Mouse (Mus musculus) kidney, postnatal 4 days (tissue): Measurements from ENCODE around the gene Tomm34.

Experiments
- DNase-seq, 2 experiments: peaks; one replicate each; pipeline ENCODE4 v3.0.0; 2021; ENCODE audit warnings: mixed read lengths in 2 of 2

Tomm34 gene

DNA sequence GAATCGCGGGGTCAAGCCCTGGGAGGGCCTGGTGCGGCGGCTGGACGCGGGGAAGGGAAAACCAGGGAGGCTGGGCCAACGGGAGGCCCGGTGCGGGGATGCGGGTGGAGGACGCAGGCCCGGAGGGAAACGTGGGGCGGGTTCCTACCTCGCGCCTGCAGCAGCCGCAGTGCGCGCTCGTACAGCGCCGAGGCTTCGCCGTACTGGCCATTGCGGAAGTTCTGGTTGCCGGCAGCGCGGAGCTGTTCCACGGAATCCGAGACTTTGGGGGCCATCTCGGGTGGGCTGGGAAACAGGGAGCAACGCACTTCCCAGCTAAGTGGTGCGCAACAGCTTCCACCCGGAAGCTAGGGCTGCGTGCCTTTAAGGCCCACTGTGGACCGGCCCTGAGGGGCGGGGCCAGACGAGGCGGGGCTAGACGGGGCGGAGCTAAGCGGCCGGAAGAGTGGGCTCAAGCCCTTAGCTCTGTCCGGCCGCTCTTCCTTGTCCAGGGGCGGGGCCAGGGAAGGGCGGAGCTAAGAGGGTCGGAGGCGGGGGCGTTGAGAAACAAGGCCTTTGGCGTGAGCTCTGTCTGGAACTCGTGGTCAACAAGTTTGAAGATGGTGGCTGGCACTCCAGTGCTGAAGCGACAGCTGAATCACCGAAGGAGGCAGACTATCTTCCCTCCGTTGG is at the start of gene Tomm34:
TSS of gene Tomm34 (minus strand) at position 405 of the 672 bp plus-strand sequence.
- peak; percentile 99 for DNase-seq

DNA sequence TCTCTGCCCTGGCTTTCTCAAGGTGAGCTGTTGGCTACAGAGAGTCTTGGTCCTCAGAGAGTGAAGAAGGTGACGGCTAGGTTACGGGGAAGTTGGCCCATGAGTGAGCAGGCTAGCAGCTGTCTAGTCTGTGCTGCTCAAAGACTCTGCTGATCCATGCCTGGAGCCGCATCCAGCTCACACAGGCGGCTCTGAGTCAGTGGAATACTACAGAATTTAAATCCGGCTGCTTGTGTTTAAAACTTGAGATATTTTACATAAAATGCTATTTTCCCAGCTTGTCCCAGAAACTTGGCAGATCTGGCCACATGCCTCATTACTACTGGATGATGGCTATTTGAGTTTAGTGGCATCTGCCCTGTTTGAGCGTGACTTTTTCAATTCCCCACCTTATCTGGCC is 48.5 kb upstream of the Tomm34 start:
- DNase-seq = no peak

DNA sequence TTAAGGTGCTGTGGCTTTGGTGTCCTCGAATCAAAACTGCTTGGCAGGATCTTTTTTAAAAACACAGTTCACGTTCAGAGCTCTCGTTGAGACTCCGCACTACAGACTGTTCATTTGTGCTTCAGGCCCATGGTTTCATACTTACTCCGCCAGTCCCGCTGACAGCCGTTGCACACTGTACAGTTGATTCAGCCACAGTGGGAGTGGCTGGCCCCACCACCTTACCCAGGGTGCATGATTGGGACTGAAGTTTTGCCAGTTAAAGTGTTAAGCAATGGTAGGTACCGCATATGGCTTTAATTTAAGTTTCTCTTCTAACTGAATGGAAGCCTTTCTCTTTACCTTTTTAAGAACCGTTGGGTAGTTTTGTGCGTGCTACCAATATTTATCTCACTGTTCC is 44.6 kb upstream of the Tomm34 start:
- no peak for DNase-seq

DNA sequence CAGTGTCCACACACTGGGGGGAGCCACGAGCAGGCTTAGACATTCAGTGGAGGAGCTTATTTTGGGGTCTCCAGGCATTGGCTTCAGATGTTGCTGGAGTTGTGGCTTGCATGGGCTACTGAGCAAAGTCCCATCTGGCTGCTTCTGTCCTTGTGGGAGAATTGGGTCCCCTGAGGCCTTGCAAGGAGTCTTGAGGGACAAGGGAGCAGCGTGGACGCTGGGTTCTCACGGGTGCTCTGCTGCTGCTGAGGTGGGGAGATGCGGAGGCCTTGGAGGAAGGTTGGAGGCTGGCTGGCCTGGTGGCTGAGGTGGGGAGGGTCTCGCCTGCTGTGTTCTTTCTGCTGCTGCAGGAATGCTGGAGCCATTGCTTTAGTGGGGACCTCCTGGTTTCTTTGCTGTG is 43.1 kb upstream of the Tomm34 start:
- DNase-seq = no peak

DNA sequence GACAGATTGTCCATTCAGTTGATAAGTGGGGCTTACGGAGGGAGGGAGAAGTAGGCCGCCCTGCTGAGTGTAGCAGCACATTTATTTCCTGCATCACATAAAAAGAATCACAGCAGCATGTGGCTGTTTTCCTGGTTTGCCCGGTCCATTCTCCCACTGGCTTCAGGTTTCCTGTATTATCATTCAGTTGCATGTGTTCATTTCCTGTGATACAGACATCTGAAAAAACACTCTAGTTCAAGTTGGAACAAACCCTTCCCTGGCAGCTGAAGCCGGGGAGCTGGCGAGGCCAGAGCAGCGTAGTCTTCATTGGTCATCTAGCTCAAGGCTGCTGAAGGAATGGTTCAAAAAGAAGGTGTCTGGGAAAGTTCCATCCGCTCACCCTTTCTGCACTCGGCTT is 40.6 kb upstream of the Tomm34 start:
- DNase-seq = no peak

DNA sequence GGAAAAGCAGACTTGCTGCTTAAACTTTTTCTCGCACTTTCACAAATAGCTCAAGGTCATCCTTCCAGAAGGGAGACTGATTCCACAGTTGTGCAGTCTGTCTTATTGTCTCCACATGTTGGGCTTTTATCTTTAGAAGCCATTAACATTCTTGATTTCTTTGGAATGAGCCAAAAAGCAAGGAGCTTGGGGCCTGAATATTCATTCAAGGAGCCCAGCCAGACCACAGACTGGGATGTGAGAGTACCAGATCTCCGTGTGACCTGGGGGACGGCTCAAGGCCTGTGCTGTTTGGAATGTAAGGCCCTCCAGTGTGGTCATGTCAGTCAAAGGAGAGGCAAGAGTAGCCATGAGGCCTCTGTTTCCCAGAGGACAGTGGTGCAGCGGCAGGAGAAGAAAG is 37.5 kb upstream of the Tomm34 start:
- DNase-seq = peak in 1 of 2 experiments; percentile 16

DNA sequence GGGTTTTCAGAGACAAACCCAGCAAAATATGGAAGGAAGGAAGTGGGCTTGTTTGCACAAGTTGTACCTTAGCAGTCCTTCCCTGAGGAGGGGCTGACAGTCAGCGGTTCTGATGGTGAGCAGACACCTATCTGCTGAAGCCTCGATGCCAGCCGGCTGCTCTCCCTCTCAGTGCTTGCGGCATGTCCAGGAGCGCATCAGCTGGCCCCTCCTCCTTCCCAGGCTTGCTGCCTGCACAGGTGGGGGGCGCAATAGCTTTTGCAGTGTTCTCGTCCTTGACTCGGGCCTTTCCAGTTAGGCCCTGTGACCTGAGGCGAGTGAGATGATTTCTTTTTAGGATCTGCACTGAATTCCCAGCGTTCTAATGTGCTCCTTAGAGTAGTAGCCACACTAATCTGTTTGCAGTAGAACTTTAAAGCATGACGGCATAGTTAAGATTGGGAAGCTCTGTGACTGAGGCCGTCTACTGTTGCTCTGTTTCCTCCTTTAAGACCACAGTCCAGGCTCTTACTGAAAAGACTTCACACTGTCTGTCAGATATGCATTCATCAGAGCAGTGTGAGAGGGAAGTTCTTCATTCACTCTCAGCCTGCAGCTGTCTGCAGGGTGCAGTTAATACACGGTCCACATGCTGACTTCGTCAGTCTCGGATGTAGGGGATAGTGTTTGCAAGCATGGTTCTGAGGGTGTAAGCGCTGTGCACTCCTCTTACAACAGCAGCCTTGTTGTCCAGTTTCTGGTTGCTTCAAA is 36.3 kb upstream of the Tomm34 start:
- no peak for DNase-seq

DNA sequence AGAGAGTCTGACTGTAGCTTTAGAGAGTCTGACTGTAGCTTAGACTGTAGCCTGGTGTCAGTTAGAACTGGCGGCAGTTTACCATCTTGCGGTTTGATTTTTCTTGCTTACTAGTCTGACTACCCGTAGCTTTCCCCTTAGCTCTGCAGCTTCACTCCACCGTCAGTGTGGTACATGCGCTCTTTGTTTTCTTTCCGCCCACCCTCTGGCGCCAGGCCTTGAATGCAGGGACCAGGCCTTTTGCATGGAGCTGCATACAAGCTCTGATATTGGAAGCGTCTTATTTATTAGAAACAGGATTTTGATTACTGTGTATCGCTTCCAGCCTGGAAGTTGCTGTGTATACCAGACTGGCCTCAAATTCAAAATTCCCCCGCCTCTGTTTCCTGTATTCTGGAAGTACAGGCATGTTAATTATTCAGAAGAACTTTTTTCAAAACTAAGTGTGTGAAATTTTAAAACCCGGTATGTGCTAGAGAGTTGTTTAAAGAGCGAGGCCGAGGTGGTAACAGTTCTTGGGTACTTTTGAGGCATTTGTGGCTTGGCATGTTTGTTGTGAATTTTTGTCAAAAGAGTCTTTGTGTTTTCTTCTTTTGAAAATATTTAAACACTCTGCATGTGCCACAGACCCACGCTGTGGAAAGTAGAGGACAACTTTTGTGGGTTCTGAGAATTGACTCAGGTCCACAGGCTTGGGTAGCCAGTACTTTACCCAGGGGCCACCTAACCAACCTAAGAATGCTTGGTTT is 35.5 kb upstream of the Tomm34 start:
- DNase-seq = no peak

DNA sequence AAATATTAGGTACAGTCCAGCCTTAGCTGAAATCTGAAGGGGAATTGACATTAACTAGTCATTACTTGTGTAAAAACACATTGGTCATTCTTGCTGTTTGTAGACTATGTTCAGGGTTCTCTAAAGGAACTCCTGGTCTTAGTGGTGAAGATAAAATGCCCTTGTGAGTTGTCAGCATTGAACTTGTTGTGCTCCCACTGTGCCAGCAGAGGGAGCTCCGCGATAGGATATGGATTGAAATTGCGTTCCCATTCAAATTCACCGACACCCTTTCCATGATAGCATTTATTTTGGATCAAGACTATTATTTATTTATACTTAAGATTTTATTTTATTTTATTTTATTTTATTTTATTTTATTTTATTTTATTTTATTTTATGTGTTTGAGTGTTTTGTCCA is 32.5 kb upstream of the Tomm34 start:
- peak; percentile 79 to 80 for DNase-seq

DNA sequence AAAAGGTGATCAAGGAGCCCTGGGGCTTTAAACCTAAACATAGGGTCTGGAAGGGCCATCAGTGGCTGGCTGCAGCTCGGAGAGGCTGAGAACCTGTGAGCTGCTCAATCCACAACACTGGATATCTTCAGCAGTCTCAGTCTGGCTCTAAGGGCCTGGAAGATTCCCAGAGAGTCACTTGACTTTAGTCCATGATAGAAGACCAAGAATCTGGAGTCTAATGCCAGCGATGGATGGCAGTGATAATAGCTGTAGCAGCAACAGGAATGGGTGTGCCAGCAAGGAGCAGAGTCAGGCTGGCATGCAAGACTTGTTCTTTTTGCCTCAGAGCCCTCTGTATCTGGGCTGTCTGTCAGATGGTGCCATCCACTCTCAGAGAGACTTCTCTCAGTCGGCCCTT is 31.4 kb upstream of the Tomm34 start:
- no peak for DNase-seq

DNA sequence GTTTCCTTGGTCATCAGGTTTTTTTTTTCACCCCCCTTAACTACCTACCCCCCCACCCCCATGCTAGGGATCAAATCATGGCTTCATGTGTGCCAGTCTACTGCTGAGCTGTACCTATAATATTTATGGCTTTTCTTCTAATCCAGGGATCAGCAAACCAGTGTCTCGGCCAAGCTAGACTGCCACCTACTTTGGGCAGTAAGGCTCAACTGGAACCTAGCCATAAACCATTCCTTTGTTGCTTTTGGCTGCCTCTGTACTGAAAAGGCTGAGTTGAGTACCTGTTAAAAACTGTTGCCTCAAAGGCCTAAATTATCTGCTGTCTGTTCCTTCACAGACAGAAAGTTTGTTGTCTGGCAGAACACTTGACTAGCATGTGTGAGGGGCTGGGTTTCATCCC is 31.0 kb upstream of the Tomm34 start:
- no peak for DNase-seq

DNA sequence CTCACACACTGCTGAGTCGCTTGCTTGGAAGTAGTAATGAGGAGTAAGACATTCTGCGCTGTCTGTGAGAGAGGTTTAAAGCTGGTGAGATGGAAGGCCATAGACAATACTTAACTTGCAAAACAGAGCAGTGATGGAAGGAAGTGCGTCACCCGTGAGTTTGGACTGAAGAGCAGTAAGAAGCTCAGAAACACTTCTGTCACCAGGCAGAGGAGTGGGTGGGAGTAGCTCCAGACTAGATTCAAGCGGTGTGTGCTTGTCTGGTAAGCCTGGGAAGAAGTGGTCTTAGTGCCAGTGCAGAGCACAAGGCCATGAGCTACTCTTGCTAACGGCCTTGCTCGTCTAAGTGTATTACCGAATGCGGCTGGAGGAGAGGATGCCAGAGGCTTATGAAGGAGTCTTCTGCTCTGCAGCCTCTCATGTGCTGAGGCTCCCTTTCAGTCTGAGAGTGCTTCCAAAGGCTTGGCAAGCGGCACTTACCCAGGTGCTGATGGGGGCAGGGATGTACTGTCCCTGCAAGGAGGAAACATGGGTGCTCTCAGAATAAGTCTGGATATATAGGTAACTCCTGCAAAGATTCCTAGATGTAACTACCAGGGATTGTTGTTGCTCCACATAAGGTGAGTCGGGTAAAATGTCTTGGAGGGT is 27.8 kb upstream of the Tomm34 start:
- DNase-seq = no peak

DNA sequence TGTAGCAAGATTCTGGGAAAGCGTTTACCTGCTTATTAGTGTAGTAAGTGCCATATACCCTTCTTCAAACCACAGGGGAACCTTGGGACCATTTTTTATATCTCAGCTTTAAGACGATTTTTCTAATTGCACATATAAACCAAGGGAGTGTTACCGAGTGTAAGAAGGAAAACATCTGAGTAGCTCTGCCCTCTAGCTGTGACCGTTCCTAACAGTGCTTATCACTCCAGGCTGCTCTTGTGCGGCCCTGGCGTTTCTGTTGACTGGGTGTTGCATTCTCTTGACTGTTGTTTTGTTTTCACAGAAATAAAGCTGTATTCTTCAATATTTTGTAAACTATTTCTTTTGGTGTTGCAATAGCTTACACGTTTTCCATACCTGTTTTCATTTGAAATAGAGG is 23.2 kb upstream of the Tomm34 start:
- DNase-seq = no peak

DNA sequence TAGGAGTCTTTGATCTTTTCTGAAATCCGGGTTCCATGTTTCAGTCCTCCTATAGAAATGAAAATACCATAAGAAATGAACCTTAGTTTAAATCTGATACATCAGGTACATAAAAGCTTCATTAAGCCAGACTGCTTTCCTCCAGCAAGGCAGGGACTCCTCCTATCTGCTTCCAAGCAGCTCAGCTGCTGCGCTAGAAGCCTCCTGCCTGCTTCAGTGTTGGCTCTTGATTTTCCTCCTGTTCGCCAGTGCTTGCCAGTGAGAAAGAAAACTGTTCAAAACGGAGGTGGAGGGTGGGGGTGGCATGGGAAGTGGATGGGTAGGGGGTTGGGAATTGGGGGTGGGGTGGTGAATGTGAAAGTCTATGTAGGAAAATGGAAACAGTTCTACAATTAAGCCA is 18.5 kb upstream of the Tomm34 start:
- no peak for DNase-seq

DNA sequence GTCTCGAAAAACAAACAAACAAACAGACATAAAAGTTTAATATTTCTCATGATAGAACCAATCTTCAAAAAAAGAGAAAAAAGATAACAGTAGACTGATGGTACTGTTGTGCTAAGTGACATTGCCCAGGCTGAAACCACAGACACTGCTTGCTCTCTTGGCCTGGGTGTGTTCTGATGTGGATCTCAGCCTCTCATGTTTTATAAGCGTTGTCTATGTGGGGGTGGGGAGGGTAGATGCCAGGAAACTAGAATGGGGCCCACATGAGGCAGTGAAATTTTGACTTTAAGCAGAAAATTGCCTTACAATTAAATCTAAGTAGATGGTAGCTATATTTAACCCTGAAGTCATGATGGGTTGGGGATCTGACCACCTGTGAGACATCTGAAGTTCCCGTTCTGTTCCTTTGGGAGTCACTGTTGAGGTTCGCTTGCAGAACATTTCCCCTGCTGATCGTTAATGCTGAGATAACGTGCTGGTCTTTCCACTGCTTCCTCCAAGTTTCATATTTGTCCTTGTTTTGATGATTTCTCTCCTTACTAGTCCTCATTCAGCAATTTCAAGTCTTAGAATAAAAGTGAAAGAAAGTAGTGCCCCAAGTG is 16.5 kb upstream of the Tomm34 start:
- no peak for DNase-seq

DNA sequence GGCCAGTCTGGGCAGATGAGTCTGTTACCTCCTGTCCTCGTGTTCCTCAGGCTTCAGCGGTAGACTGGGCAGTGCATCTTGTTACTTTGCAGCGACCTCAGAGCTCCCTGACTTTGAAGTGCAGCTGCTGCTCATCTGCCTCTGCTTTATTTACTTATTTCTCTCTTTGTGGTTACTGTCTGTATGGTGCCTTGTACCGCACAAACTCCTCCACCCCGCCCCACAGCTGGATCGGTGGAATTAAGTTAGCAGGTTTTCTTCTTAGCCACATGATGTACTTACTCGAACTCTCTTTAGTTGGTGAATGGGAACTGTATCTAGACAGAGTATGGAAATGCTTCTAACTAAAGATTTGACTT is 13.4 kb upstream of the Tomm34 start:
- DNase-seq = no peak

DNA sequence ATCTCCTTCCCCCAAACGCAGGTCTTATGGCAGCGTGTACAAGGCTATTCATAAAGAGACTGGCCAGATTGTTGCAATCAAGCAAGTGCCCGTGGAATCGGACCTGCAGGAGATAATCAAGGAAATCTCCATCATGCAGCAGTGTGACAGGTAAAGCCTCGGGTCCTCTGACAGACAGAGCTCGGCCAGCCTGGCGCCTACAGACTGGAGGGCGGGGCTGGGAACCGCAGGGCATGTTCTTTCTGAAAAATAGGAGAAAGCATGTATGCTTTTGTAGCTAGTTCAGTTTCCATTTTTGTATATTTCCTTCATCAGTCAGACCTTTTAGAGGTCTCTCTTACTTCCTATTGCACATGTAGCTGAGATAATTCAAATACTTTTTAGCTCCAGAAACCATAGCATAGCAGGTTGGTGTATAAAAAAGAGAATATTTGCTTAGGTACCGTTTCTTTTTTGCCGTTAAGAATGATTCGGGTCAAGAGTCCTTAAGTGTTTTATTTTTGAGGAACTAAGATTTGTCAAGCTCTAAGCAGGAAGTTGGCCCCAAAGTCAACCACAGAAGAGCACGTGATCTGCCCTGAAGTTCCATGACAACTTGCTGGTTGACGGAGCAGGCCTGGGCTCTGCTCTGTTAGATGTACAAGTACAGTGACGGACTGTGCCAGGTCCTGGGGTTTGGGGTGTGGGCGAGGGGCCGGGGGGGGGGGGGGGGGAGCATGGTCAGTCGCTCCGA is 12.8 kb upstream of the Tomm34 start:
- no peak for DNase-seq

DNA sequence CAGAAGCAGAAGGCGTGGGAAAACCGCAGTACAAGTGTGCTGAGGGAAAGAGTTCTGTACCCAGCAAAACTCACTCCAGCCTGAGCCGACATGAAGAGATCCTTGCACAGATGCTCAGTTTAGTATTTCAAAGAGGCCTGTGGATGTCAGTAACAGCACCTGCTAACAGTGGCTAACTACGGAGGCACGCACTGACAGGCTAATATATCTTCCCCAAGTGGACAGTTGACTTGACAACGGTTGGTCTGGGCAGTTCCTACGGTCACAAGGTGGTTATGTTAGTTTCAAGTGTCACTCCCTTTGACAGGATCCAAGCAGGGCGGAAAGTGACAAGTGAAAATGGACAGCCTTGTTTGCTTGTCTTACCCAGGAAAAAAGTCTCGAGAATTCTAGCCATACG is 11.2 kb upstream of the Tomm34 start:
- DNase-seq = no peak

DNA sequence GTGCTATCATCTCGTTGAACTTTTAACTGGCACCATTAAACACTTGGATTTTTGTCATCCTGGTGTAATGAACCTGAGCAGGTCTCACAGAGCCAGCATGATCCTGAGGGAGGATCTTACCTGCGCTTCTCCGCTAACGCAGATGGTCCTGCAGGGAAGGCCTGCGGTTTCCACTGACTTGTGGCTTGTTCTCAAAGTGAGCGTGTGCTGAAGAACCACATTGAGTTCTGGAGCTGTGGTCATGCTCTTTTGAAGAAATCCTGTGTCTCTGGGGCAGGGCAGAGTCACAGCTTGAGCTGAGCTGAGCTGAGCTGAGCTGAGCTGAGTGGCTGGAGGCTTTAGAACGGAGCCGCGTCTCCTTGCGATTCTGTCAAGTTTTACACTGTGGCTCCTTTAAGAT is 10.6 kb upstream of the Tomm34 start:
- DNase-seq = no peak

DNA sequence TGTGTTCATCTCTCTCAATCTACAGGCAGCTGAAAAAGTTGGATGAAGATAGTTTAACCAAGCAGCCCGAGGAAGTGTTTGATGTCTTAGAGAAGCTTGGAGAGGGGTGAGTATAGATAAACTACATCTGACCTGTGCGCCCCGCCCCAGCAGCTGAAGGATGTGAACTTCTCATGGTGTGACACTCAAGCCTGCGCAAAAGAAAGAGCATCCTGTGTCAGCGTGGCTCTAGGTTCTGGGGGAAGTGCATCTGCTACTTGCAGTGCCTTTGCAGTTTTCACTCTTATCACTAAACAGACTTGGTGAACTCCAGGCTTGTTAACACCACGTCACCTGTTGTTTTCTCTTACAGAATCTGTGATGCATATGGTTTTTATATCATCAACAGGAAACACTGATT is 8.5 kb upstream of the Tomm34 start:
- no peak for DNase-seq

DNA sequence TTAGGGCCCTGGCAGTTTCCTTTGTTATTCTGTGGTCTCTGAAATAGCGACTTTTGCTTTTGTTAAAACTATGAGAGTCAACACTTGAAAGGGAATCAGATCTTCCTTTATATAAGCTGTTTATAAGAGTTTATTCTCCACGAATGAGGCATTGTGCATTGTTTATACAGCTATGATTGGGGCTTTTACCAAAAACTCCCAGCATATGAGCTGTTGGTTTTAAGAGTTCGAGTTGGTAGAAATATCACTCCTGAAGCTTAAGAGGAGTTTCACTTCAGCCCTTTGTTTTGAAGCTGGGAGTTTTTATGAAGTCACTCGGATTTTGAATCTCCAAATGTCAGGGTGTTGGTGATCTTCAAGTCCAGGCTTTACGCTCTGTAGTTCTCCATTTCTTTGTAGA is 6.9 kb upstream of the Tomm34 start:
- DNase-seq = no peak

DNA sequence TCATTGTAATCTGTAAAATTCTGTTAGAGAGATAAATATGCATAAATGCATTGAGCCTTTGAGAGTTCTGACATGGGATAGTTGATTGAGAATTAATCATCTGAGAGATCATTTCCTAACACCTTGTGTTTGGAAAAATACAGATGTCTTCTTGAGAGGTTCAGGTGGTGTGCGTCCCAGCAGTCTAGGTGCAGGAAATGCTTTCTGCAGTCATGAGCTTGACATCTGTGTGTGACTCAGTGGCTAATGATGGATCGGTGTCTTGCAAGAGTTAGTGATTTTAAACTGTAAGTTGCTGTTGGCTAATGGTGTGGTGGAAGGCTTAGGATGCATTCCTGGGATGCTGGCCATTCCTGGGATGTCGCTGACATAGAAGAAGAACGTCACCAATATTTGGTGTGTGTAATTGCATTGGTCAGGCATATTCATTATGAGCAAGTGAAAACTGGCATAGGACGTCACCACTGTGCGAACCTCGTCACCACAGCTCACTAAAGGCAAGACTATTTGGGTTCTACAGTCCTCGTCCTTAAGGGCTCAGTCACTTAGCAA is 6.0 kb upstream of the Tomm34 start:
- no peak for DNase-seq
